Mouse (Mus musculus): ENCODE results near the gene Ddr2. TPM values are rescaled to one million over a fixed set of nuclear protein-coding genes. Genes with fewer than 3 reads are reported as not detected.

Ddr2 gene
- polyA plus RNA-seq, 1 experiment from 2014 or later = 10.6 TPM

- no peaks in the 10 kb centered on the region for H3K9me3 ChIP-seq (replicated peaks; ENCODE audit: control insufficient read depth, low read length)
- H3K36me3 ChIP-seq (ENCODE audit: control insufficient read depth, insufficient read depth) = peaks cover 29% of the 10 kb centered on the region
- no peak overlapping the region for H3K4me3 ChIP-seq (ENCODE audit: low read length)
- no peak overlapping the region for H3K4me2 ChIP-seq (ENCODE audit: low read depth, low read length)
- H3K27me3 ChIP-seq (ENCODE audit: control insufficient read depth, insufficient read depth, low read length) = no peaks in the 10 kb centered on the region
- ATAC-seq (replicated peaks; ENCODE audit: extremely low read depth, insufficient read depth, low FRiP score) = no peak
- WGBS = 73% methylated on average over 9 of the region's 9 CpGs
- H3K4me1 ChIP-seq (ENCODE audit: control insufficient read depth, insufficient read depth, low read length) = peaks cover 7% of the 10 kb centered on the region; the same call in 1 of the 2 replicates
- no peak overlapping the region for H3K9ac ChIP-seq (ENCODE audit: low read length)
- H3K27ac ChIP-seq (ENCODE audit: low read length) = no peak overlapping the region
Observed at GRCm38 (mm10) chr1:170147651-170148448, 37.3 kb upstream of the Ddr2 start.

DNA sequence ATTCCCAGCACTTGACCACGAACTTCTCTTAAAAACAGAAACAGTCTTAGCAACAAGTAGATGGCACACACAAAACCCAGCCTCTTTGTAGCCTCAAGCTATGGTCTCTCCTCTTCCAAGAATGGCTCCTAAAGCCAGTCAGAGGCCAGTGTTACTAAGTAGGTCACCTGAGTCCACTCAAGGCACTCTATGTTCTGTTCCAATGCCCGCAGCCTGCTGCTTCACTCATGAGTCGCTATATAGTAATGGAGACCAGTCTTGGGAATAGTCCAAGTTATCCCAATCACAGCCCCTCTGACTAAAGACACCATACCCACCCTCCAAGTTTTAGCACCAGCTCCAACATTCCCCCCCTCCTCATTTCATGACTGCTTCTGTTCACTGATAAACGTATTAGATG is 35.0 kb upstream of the Ddr2 start:
- ATAC-seq (replicated peaks; ENCODE audit: extremely low read depth, insufficient read depth, low FRiP score) = no peak
- Histone ChIP-seq H3K27me3 (ENCODE audit: control insufficient read depth, insufficient read depth, low read length) (no peaks in the 10 kb centered on the region), H3K27ac (ENCODE audit: low read length) (no peak overlapping the region), H3K9ac (ENCODE audit: low read length) (no peak overlapping the region), H3K36me3 (ENCODE audit: control insufficient read depth, insufficient read depth) (peaks cover 33% of the 10 kb centered on the region), H3K4me3 (ENCODE audit: low read length) (no peak overlapping the region), H3K4me2 (ENCODE audit: low read depth, low read length) (no peak overlapping the region), H3K9me3 (replicated peaks; ENCODE audit: control insufficient read depth, low read length) (no peaks in the 10 kb centered on the region), H3K4me1 (ENCODE audit: control insufficient read depth, insufficient read depth, low read length) (peaks cover 7% of the 10 kb centered on the region; the same call in 1 of the 2 replicates)
- WGBS = 84% methylated on average over 4 of the region's 4 CpGs

- H3K9me3 ChIP-seq (replicated peaks; ENCODE audit: control insufficient read depth, low read length) = no peaks in the 10 kb centered on the region
- no peak overlapping the region for H3K9ac ChIP-seq (ENCODE audit: low read length)
- no peak overlapping the region for H3K27ac ChIP-seq (ENCODE audit: low read length)
- peaks cover 20% of the 10 kb centered on the region; the same call in 1 of the 2 replicates for H3K36me3 ChIP-seq (ENCODE audit: control insufficient read depth, insufficient read depth)
- H3K4me1 ChIP-seq (ENCODE audit: control insufficient read depth, insufficient read depth, low read length) = peaks cover under 1% of the 10 kb centered on the region; the same call in 1 of the 2 replicates
- no peak overlapping the region for H3K4me2 ChIP-seq (ENCODE audit: low read depth, low read length)
- 92% methylated on average over 8 of the region's 8 CpGs for WGBS
- no peak for ATAC-seq (replicated peaks; ENCODE audit: extremely low read depth, insufficient read depth, low FRiP score)
- H3K4me3 ChIP-seq (ENCODE audit: low read length) = no peak overlapping the region
- H3K27me3 ChIP-seq (ENCODE audit: control insufficient read depth, insufficient read depth, low read length) = no peaks in the 10 kb centered on the region
Observed at GRCm38 (mm10) chr1:170142256-170142871, 31.8 kb upstream of the Ddr2 start.

- no peaks in the 10 kb centered on the region for H3K9me3 ChIP-seq (replicated peaks; ENCODE audit: control insufficient read depth, low read length)
- no peak overlapping the region for H3K27ac ChIP-seq (ENCODE audit: low read length)
- H3K27me3 ChIP-seq (ENCODE audit: control insufficient read depth, insufficient read depth, low read length) = no peaks in the 10 kb centered on the region
- H3K4me3 ChIP-seq (ENCODE audit: low read length) = no peak overlapping the region
- peaks cover 20% of the 10 kb centered on the region; the same call in 1 of the 2 replicates for H3K36me3 ChIP-seq (ENCODE audit: control insufficient read depth, insufficient read depth)
- no peak for ATAC-seq (replicated peaks; ENCODE audit: extremely low read depth, insufficient read depth, low FRiP score)
- 94% methylated on average over 5 of the region's 5 CpGs for WGBS
- no peak overlapping the region for H3K9ac ChIP-seq (ENCODE audit: low read length)
- no peak overlapping the region for H3K4me2 ChIP-seq (ENCODE audit: low read depth, low read length)
- 0 out of 2 replicates have a peak, but pooled peaks cover under 1% of the 10 kb centered on the region for H3K4me1 ChIP-seq (ENCODE audit: control insufficient read depth, insufficient read depth, low read length)
Observed at GRCm38 (mm10) chr1:170141626-170142025, 31.1 kb upstream of the Ddr2 start.

DNA sequence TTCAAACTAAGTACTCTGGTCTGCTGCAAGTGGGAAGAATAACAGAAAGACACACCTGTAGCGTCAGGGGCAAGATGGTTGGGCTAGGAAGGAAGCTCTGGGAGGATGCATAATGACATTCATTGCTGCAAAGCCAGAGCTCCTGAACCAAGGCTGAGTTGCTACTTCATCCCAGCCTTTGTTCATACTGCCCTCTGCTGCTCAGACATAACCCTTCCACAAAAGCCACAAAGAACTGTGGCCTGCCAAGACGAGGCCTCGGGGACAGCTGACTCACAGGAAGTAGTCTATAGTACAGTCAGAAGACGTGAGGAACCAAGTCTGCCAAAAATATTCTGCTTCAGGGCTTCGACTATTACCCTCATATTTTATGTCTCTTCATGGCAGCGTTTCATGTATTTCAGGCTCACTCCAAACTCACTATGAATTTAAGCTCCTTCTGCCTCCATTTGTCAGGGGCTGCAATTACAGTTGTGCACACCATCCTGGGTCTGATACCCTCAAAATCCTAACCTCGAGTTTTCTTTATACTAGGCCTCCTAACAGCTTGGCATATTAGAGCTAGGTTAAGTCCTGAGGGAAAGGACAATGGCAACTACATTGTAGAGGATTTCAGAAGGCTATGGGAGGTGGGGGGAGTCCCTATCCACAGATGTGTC is 25.9 kb upstream of the Ddr2 start:
- Histone ChIP-seq H3K4me1 (ENCODE audit: control insufficient read depth, insufficient read depth, low read length) (0 out of 2 replicates have a peak, but pooled peaks cover 2% of the 10 kb centered on the region), H3K9ac (ENCODE audit: low read length) (no peak overlapping the region), H3K4me2 (ENCODE audit: low read depth, low read length) (no peak overlapping the region), H3K36me3 (ENCODE audit: control insufficient read depth, insufficient read depth) (no peaks in the 10 kb centered on the region), H3K27me3 (ENCODE audit: control insufficient read depth, insufficient read depth, low read length) (no peaks in the 10 kb centered on the region), H3K27ac (ENCODE audit: low read length) (peak overlapping the region; percentile 40), H3K4me3 (ENCODE audit: low read length) (no peak overlapping the region), H3K9me3 (replicated peaks; ENCODE audit: control insufficient read depth, low read length) (no peaks in the 10 kb centered on the region)
- peak; percentile 89 for ATAC-seq (replicated peaks; ENCODE audit: extremely low read depth, insufficient read depth, low FRiP score)
- WGBS = 12% methylated on average over 7 of the region's 7 CpGs

DNA sequence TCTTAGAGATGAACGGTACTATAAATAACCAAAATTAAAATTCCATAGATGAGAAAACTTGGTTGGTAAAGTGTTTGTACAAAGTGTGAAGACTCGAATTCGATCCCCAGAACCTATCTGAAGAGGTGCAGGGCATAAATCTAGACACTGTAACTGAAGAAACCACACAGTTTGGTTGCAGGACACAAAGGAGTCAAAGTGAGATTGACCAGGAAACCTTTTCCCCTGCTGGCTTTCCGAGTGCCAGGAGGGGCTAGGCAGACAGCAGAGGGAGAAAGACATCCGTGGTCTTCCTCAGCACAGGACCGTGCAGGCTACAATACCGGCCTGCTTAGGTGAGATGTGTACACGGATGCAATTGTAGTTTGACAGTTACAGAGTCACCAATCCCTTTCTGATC is 23.7 kb upstream of the Ddr2 start:
- no peaks in the 10 kb centered on the region for H3K27me3 ChIP-seq (ENCODE audit: control insufficient read depth, insufficient read depth, low read length)
- no peaks in the 10 kb centered on the region for H3K36me3 ChIP-seq (ENCODE audit: control insufficient read depth, insufficient read depth)
- no peak overlapping the region for H3K4me2 ChIP-seq (ENCODE audit: low read depth, low read length)
- H3K27ac ChIP-seq (ENCODE audit: low read length) = no peak overlapping the region
- no peak for ATAC-seq (replicated peaks; ENCODE audit: extremely low read depth, insufficient read depth, low FRiP score)
- H3K9ac ChIP-seq (ENCODE audit: low read length) = no peak overlapping the region
- H3K4me1 ChIP-seq (ENCODE audit: control insufficient read depth, insufficient read depth, low read length) = 0 out of 2 replicates have a peak, but pooled peaks cover 2% of the 10 kb centered on the region
- WGBS = 80% methylated on average over 8 of the region's 8 CpGs
- no peaks in the 10 kb centered on the region for H3K9me3 ChIP-seq (replicated peaks; ENCODE audit: control insufficient read depth, low read length)
- no peak overlapping the region for H3K4me3 ChIP-seq (ENCODE audit: low read length)

DNA sequence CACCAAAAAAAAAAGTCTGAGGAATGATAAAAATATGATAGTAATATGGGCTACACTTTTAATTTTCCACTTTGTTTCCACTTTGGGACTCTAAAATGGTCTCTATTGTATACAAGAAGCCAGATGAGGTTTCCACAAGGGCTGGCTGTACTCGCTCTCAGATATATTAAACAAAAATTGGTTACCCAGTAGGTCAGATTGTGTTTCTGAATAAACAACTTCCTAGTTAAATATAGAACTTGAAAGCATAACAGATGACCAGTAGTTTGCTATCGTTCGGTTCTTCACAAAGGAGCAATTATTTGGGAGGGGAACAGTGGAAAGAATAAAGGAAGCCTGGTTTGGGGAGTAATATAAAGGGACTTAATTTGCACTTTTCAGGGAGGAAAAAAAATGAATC is 20.4 kb upstream of the Ddr2 start:
- Histone ChIP-seq H3K27ac (ENCODE audit: low read length) (no peak overlapping the region), H3K4me1 (ENCODE audit: control insufficient read depth, insufficient read depth, low read length) (no peaks in the 10 kb centered on the region), H3K27me3 (ENCODE audit: control insufficient read depth, insufficient read depth, low read length) (no peaks in the 10 kb centered on the region), H3K4me2 (ENCODE audit: low read depth, low read length) (no peak overlapping the region), H3K9me3 (replicated peaks; ENCODE audit: control insufficient read depth, low read length) (no peaks in the 10 kb centered on the region), H3K4me3 (ENCODE audit: low read length) (no peak overlapping the region), H3K36me3 (ENCODE audit: control insufficient read depth, insufficient read depth) (no peaks in the 10 kb centered on the region), H3K9ac (ENCODE audit: low read length) (no peak overlapping the region)
- ATAC-seq (replicated peaks; ENCODE audit: extremely low read depth, insufficient read depth, low FRiP score) = no peak
- WGBS = 67% methylated on average over 3 of the region's 3 CpGs

- Histone ChIP-seq H3K4me2 (ENCODE audit: low read depth, low read length) (no peak overlapping the region), H3K27me3 (ENCODE audit: control insufficient read depth, insufficient read depth, low read length) (no peaks in the 10 kb centered on the region), H3K36me3 (ENCODE audit: control insufficient read depth, insufficient read depth) (no peaks in the 10 kb centered on the region), H3K27ac (ENCODE audit: low read length) (no peak overlapping the region), H3K9me3 (replicated peaks; ENCODE audit: control insufficient read depth, low read length) (no peaks in the 10 kb centered on the region), H3K9ac (ENCODE audit: low read length) (no peak overlapping the region), H3K4me1 (ENCODE audit: control insufficient read depth, insufficient read depth, low read length) (no peaks in the 10 kb centered on the region), H3K4me3 (ENCODE audit: low read length) (no peak overlapping the region)
- no peak for ATAC-seq (replicated peaks; ENCODE audit: extremely low read depth, insufficient read depth, low FRiP score)
- WGBS = 79% methylated on average over 2 of the region's 2 CpGs
Observed at GRCm38 (mm10) chr1:170124644-170125043, 14.1 kb upstream of the Ddr2 start.

DNA sequence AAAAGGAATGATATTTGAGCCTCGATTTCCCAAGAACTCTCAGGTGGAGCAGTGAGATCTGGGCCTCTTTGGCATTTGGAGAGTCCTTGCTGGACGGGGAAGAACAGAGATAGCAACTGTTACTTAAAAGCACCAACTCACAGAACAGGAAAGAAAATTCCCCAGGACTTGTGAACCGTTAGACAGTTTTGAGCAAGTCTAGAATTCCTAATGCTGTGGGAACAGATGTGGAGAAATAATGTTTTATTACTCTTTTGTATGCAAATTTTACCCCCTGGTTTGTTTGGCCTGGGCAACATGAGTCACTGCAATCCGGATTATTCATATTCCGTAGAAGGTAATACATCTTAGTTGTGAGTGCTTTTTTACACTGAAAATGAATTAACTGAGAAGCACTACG is 3.1 kb upstream of the Ddr2 start:
- H3K4me2 ChIP-seq (ENCODE audit: low read depth, low read length) = no peak overlapping the region
- H3K27me3 ChIP-seq (ENCODE audit: control insufficient read depth, insufficient read depth, low read length) = no peaks in the 10 kb centered on the region
- no peak overlapping the region for H3K4me3 ChIP-seq (ENCODE audit: low read length)
- H3K36me3 ChIP-seq (ENCODE audit: control insufficient read depth, insufficient read depth) = no peaks in the 10 kb centered on the region
- no peak overlapping the region for H3K27ac ChIP-seq (ENCODE audit: low read length)
- 75% methylated on average over 6 of the region's 6 CpGs for WGBS
- no peaks in the 10 kb centered on the region; the same call in 1 of the 2 replicates for H3K9me3 ChIP-seq (replicated peaks; ENCODE audit: control insufficient read depth, low read length)
- H3K4me1 ChIP-seq (ENCODE audit: control insufficient read depth, insufficient read depth, low read length) = peaks cover 4% of the 10 kb centered on the region; the same call in 1 of the 2 replicates
- H3K9ac ChIP-seq (ENCODE audit: low read length) = no peak overlapping the region
- no peak for ATAC-seq (replicated peaks; ENCODE audit: extremely low read depth, insufficient read depth, low FRiP score)
